ENCODE assay signal across 22 mouse cellular contexts in genomic region chr11:100155497-100156255, GRCm38 (mm10). TPM values are rescaled to one million over a fixed set of nuclear protein-coding genes. Genes with fewer than 3 reads are reported as not detected.
A peak's percentile ranks its signal among the peaks of the same experiment; 100 is the strongest.
DNase-seq lines count a peak whose midpoint lies in the region; ATAC-seq lines count a peak whose summit lies in the region.
"Had no signal": no experiment of that assay in that cellular context is flagged by ENCODE, and none has a peak within 500 bp of the region (broad histone marks: within the 10 kb centered on the region; RNA-seq: fewer than 3 reads in every experiment).

No protein-coding gene starts in this region.

- DNase-seq in lung, adult 18-20 months, result peak; percentile 40 to 56
- DNase-seq in lung, postnatal 10 days, result no peak
- DNase-seq in urinary bladder, postnatal 14 days (ENCODE audit: low spot score), result peak; percentile 73
- DNase-seq in urinary bladder, adult 2 months (ENCODE audit: low spot score), result no peak
- no peak for DNase-seq in left cerebral cortex, adult 11 months (ENCODE audit: low spot score)
- DNase-seq in adrenal gland, postnatal 10 days, result no peak
- DNase-seq: adrenal gland, adult 2 months; cerebellum, postnatal 14 days; gastrocnemius, adult 2 months; heart, adult 11 months; kidney, adult 2 months; kidney, postnatal 14 days; right cerebral cortex, postnatal 14 days had no signal

- H3K9me3 ChIP-seq in intestine, embryonic 16.5 days (ENCODE audit: control insufficient read depth, low read length), result no peaks in the 10 kb centered on the region
- H3K9me3 ChIP-seq: hindbrain, embryonic 15.5 days had no signal

- WGBS in intestine, embryonic 16.5 days, result 50% methylated on average over 8 of the region's 8 CpGs

- H3K4me1 ChIP-seq in intestine, embryonic 16.5 days (ENCODE audit: control insufficient read depth, insufficient read depth, low read length), result peaks cover 21% of the 10 kb centered on the region
- H3K4me1 ChIP-seq: hindbrain, embryonic 15.5 days had no signal

- peak overlapping the region; percentile 30 for H3K9ac ChIP-seq in intestine, embryonic 16.5 days (ENCODE audit: low read depth, low read length)
- H3K9ac ChIP-seq: hindbrain, embryonic 15.5 days had no signal

- peak overlapping the region; percentile 33; the same call in 1 of the 2 replicates for H3K4me2 ChIP-seq in intestine, embryonic 16.5 days (ENCODE audit: low read depth, low read length)
- H3K4me2 ChIP-seq: hindbrain, embryonic 15.5 days had no signal

- no peak overlapping the region for H3K4me3 ChIP-seq in intestine, embryonic 16.5 days (ENCODE audit: low read length)
- H3K4me3 ChIP-seq: gastrocnemius, adult 2 months; hindbrain, embryonic 15.5 days had no signal

- no peaks in the 10 kb centered on the region for H3K36me3 ChIP-seq in intestine, embryonic 16.5 days (ENCODE audit: control insufficient read depth, insufficient read depth, low read length)
- H3K36me3 ChIP-seq: hindbrain, embryonic 15.5 days had no signal

- H3K27me3 ChIP-seq in intestine, embryonic 16.5 days (replicated peaks; ENCODE audit: control insufficient read depth, insufficient read depth, low read length), result no peaks in the 10 kb centered on the region
- H3K27me3 ChIP-seq: hindbrain, embryonic 15.5 days had no signal

- peak overlapping the region; percentile 82 for H3K27ac ChIP-seq in intestine, embryonic 16.5 days (ENCODE audit: low read length)
- H3K27ac ChIP-seq: gastrocnemius, adult 2 months; hindbrain, embryonic 15.5 days had no signal

- no peak for ATAC-seq in intestine, embryonic 16.5 days
- ATAC-seq: forebrain, embryonic 16.5 days; midbrain, embryonic 16.5 days had no signal

RNA-seq across cellular contexts. Expression of gene Krt19, which starts 7.2 kb away (rescaled TPM):
- polyA plus RNA-seq in urinary bladder, adult 2 months (2012; rRNA removed), result 814 and 933 TPM in 2 replicates
- polyA plus RNA-seq in intestine, embryonic 16.5 days (2015; fragmentation: Nextera tagmentation; extraction: Ambion mirVana), result 884 and 955 TPM in 2 replicates
- 10 to 100 TPM in 1 of 2 experiments, 1 to 10 TPM in 1; 9.5 to 11.0 TPM for total RNA-seq in adrenal gland, postnatal 10 days (2021)
- total RNA-seq: left cerebral cortex, adult 8-10 months; megakaryocyte-erythroid progenitor cell, adult 5-6 weeks had no signal

RNA-seq across cellular contexts. Expression of gene Krt15, which starts 19.9 kb away (rescaled TPM):
- 622 and 677 TPM in 2 replicates for polyA plus RNA-seq in urinary bladder, adult 2 months (2012; rRNA removed)
- polyA plus RNA-seq in intestine, embryonic 16.5 days (2015; fragmentation: Nextera tagmentation; extraction: Ambion mirVana), result 2.2 and 4.5 TPM in 2 replicates
- total RNA-seq in adrenal gland, postnatal 10 days (2021), result not detected
- total RNA-seq: adrenal gland, adult 2 months; gastrocnemius, adult 2 months; heart, postnatal 25 days; left cerebral cortex, adult 8-10 months; megakaryocyte-erythroid progenitor cell, adult 5-6 weeks had no signal
- polyA plus RNA-seq: adrenal gland, adult 2 months; forebrain, embryonic 16.5 days had no signal

RNA-seq across cellular contexts. Expression of gene Krt13, which starts 34.3 kb away (rescaled TPM):
- polyA plus RNA-seq in urinary bladder, adult 2 months (2012; rRNA removed), result 0.37 and 0.91 TPM in 2 replicates
- polyA plus RNA-seq in intestine, embryonic 16.5 days (2015; fragmentation: Nextera tagmentation; extraction: Ambion mirVana), result 0.29 TPM in 1 of 2 replicates, not detected in the other
- total RNA-seq in adrenal gland, postnatal 10 days (2021), result not detected
- total RNA-seq: adrenal gland, adult 2 months; gastrocnemius, adult 2 months; heart, postnatal 25 days; layer of hippocampus, adult 8-10 months; left cerebral cortex, adult 8-10 months; megakaryocyte-erythroid progenitor cell, adult 5-6 weeks had no signal
- polyA plus RNA-seq: adrenal gland, adult 2 months; forebrain, embryonic 16.5 days; kidney, adult 2 months; liver, embryonic 16.5 days had no signal

RNA-seq across cellular contexts. Expression of gene Krt9, which starts 37.4 kb away (rescaled TPM):
- polyA plus RNA-seq in urinary bladder, adult 2 months (2012; rRNA removed), result not detected in 2 replicates
- not detected in 2 replicates for polyA plus RNA-seq in intestine, embryonic 16.5 days (2015; fragmentation: Nextera tagmentation; extraction: Ambion mirVana)
- total RNA-seq in adrenal gland, postnatal 10 days (2021), result under 1 TPM in 1 of 2 experiments, not detected in 1; 0.21 TPM
- total RNA-seq: adrenal gland, adult 2 months; gastrocnemius, adult 2 months; heart, postnatal 25 days; megakaryocyte-erythroid progenitor cell, adult 5-6 weeks had no signal
- polyA plus RNA-seq: adrenal gland, adult 2 months; forebrain, embryonic 16.5 days; hindbrain, embryonic 15.5 days; kidney, adult 2 months; liver, embryonic 16.5 days; midbrain, embryonic 16.5 days had no signal

RNA-seq across cellular contexts. Expression of gene Krt36, which starts 50.2 kb away (rescaled TPM):
- polyA plus RNA-seq in urinary bladder, adult 2 months (2012; rRNA removed), result 0.22 and 0.33 TPM in 2 replicates
- polyA plus RNA-seq in intestine, embryonic 16.5 days (2015; fragmentation: Nextera tagmentation; extraction: Ambion mirVana), result 0.10 TPM in 1 of 2 replicates, not detected in the other
- under 1 TPM; 0.21 to 0.51 TPM for total RNA-seq in adrenal gland, postnatal 10 days (2021)
- total RNA-seq: gastrocnemius, adult 2 months; heart, postnatal 25 days; layer of hippocampus, adult 8-10 months; left cerebral cortex, adult 8-10 months; megakaryocyte-erythroid progenitor cell, adult 5-6 weeks had no signal
- polyA plus RNA-seq: forebrain, embryonic 16.5 days; hindbrain, embryonic 15.5 days; liver, embryonic 16.5 days; midbrain, embryonic 16.5 days had no signal

Comparison
In these comparisons a context has a peak if more than half of its experiments do, and no peak if none do; other contexts are left out.
1. DNase-seq: peak in lung, adult 18-20 months (2 of 2) and urinary bladder, postnatal 14 days (single experiment); none in lung, postnatal 10 days (single experiment), urinary bladder, adult 2 months (single experiment), left cerebral cortex, adult 11 months (single experiment) and adrenal gland, postnatal 10 days (single experiment).
2. RNA of gene Krt15, which starts 19.9 kb away (polyA plus RNA-seq): 622 to 677 TPM in urinary bladder, adult 2 months; 2.2 to 4.5 TPM in intestine, embryonic 16.5 days; every median in the first group is over 100 times any median in the second.